In the genomic region with DNA sequence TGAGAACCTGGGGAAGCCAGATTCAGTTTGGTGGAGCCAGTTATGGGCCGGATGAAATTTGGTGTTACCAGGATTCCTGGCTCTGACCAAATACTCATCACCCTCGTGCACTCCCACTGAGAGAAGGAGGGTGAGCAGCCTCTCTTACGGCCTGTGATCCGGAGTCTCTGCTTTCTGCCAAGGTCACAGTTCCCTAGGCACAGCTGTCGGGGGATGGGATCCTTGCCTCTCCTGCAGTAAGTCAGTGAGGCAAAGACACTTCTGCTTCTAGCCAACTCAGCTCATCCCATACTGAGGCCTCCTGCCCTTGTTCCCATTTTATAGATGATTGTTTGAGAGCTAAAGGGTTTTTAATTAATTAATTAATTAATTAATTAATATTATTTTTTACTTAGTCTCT, we compare ENCODE assay signal across 15 mouse cellular contexts.
"Had no signal": no experiment of that assay in that cellular context is flagged by ENCODE, and none has a peak within 500 bp of the region (broad histone marks: within the 10 kb centered on the region; RNA-seq: fewer than 3 reads in every experiment).

No protein-coding gene starts in this region.

- H3K9me3 ChIP-seq: limb, embryonic 15.5 days; liver, embryonic 12.5 days; midbrain, embryonic 10.5 days; neural tube, embryonic 13.5 days had no signal

- ATAC-seq: intestine, embryonic 16.5 days; liver, embryonic 12.5 days; midbrain, embryonic 16.5 days had no signal

- H3K4me2 ChIP-seq: limb, embryonic 15.5 days; liver, embryonic 12.5 days; lung, embryonic 14.5 days; neural tube, embryonic 13.5 days had no signal

- H3K27me3 ChIP-seq: limb, embryonic 15.5 days; liver, embryonic 12.5 days; neural tube, embryonic 13.5 days had no signal

- H3K36me3 ChIP-seq: limb, embryonic 15.5 days; liver, embryonic 12.5 days; midbrain, embryonic 10.5 days; neural tube, embryonic 13.5 days had no signal

- H3K9ac ChIP-seq: limb, embryonic 15.5 days; liver, embryonic 12.5 days; lung, embryonic 14.5 days; neural tube, embryonic 13.5 days had no signal

- H3K4me3 ChIP-seq: limb, embryonic 15.5 days; liver, embryonic 12.5 days; midbrain, embryonic 10.5 days; neural tube, embryonic 13.5 days had no signal

- DNase-seq: layer of hippocampus, adult 9-11 months; layer of hippocampus, postnatal 36 days; lung, embryonic 14.5 days; lung, postnatal 10 days; right cerebral cortex, adult 18-20 months; right cerebral cortex, postnatal 25 days; thymus, adult 18-20 months; thymus, postnatal 14 days had no signal

- H3K4me1 ChIP-seq: limb, embryonic 15.5 days; liver, embryonic 12.5 days; neural tube, embryonic 13.5 days had no signal

- H3K27ac ChIP-seq: limb, embryonic 15.5 days; liver, embryonic 12.5 days; neural tube, embryonic 13.5 days; stomach, postnatal 0 days had no signal
